Mouse (Mus musculus) layer of hippocampus, adult 9-11 months (tissue): ENCODE measurements around the gene 2210016F16Rik.
"Not testable (repeated sequence)": the region's sequence is repeated elsewhere in the genome, so short reads cannot be mapped to it uniquely, and the experiment has no call there.

ENCODE experiments used
- DNase-seq: peaks from one replicate; pipeline ENCODE4 v3.0.0; 2022

The 2210016F16Rik gene

DNA sequence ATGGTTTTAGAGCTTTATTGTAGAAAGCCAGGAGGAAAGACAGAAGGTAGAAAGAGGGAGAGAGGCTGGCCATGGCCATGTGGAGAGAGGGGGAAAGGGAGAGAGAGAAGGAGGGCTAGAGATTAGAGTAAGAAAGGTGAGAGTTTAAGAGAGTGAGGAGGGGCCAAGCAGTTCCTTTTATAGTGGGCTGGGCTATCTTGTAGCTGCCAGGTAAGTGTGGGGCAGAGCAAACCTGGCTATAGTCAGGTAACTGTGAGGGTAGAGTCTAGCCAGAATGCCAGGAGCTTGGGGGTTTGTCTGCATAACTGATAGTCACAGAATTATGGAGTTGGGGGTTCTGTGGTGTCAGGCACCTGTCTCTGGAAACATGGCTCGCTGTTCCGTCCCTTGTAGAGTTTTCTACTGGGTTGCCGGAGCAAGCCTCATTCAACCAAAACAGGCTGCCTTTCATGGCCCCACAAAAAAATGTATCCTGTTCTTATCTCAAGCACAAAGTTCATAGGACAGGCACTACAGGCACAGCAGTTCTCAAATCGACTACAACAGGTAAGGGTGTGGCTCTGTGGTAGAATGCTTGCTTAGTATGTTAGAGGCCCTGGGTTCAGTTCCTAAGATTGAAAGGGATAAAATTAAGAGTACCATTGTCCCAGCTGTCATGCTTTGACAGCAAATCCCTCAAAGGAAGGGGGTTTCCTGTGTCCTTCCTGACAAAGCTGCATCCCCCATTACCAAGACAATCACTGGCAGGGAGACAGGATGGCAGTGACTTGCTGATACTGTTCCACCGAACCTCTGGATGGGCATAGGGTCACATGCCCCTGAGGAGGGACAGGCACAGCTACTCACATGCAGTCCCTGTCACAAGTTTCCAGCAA lies 12.5 kb downstream of the 2210016F16Rik start:
- DNase-seq, result no peak

- DNase-seq, result no peak
Measured at GRCm38 (mm10) chr13:58368835-58369234, 16.2 kb downstream of the 2210016F16Rik start.

- DNase-seq, result no peak
Measured at GRCm38 (mm10) chr13:58367641-58368040, 17.4 kb downstream of the 2210016F16Rik start.

GRCm38 (mm10) chr13:58366373-58366772 lies 18.7 kb downstream of the 2210016F16Rik start:
- DNase-seq, result no peak

- not testable (repeated sequence) for DNase-seq
Measured at GRCm38 (mm10) chr13:58365179-58365578, 19.8 kb downstream of the 2210016F16Rik start.

DNA sequence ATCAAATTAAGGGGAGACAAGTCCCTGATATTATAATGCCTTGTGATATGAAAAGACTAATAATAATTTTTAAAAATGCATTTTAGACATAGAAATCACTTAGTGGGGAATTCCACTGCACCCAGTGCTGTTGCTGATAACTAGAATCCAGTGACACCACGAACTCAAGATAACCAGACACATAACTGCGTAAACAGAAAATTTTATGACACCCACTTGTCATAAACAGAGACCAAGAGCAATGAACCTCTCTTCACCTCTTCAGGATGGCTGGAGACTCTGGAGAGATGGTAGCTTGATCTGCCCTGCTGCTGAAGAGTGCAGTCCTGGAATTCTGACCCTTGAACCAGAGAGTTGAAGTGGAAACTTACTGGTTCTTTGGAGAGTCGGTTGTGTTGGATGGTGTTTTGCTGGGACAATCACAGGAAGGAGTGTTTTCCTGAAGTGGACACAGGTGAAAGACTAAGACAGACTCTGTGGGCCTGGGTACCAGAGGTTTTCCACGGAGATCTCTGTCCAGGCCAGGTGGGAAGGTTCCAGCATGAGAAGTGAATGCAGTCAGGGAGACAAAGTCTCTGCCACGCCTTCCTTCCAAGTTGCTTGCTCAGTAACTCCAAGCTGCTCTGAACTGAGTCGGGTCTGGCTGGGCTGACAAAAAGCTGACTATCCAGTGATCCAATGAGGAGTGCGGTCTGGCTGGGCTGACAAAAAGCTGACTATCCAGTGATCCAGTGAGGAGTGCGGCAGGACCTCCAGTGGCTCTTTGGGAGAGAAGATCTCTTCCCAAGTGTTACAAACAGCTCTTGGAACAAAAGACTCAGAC lies 20.5 kb downstream of the 2210016F16Rik start:
- DNase-seq, result no peak

DNA sequence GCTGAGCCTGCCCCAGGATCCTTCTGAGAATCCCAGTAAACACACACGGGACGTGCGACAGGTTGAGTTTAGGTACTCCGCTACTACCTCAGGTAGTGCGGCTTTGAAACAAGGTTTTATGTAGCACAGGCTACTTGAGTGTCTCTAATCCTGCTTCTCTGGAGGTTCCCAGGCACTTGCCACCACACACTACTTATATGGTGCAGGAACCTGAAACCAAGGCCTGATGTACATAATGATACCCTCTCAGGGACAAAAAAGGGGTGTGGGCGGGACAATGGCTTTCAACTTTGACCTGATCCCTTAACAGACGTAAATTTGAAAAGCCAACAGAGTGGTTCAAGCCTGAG lies 25.7 kb downstream of the 2210016F16Rik start:
- no peak for DNase-seq

GRCm38 (mm10) chr13:58358629-58359303 lies 26.3 kb downstream of the 2210016F16Rik start, which contains the start of gene Kif27:
Gene Kif27, minus strand, starts transcription at chr13:58359122.
- DNase-seq, result peak; percentile 52

GRCm38 (mm10) chr13:58352996-58353395 lies 32.0 kb downstream of the 2210016F16Rik start:
- no peak for DNase-seq

- no peak for DNase-seq
Measured at GRCm38 (mm10) chr13:58350606-58351005, 34.4 kb downstream of the 2210016F16Rik start.

DNA sequence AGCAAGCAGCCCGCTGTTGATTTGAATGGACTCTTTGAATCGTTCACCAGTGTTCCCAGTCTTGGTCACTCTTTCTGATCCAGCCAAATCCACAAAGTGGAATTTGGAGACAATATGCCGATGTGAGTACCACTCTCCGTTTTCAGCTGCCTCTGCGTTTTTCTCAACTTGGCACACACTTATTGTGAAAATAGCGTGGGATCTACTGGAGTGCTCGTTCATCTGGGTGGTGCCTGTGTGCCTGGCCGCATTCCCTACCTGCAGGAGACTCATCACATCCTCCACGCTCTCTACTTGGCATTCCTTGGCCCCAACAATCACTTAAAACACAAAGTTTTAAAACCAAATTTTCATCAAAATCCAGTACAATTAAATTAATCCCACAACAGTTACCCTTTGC lies 40.5 kb downstream of the 2210016F16Rik start:
- DNase-seq, result peak; percentile 17

- DNase-seq, result no peak
Measured at GRCm38 (mm10) chr13:58337456-58337855, 47.6 kb downstream of the 2210016F16Rik start.

DNA sequence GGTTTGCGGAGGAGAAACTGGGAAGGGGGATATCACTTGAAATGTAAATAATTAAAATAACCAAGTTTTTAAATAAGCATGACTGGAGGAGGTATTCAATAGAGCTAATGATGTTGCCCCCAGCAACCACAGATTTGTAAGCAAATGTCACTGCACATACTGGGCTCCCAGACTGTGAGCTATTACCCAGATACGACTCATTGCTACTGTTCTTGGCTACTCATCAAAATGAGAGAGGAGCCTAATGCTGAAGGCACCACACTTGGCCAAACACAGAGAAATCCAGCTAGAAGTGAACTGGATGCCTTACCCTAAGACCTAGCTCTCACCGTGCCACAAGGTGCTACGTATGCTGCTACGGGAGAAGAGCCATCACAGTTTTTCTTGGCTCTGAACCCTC lies 50.9 kb downstream of the 2210016F16Rik start:
- DNase-seq, result peak; percentile 37
